Mouse (Mus musculus): ENCODE results near the gene Gm8362.
"Not testable (repeated sequence)": the region's sequence is repeated elsewhere in the genome, so short reads cannot be mapped to it uniquely, and the experiment has no call there.

Gm8362 gene

GRCm38 (mm10) chr14:6774311-6774710 lies at the start of gene Gm8362:
TSS of gene Gm8362 (minus strand) at chr14:6774411.
- in situ Hi-C loops (cut with MboI, MseI): not testable (repeated sequence)

- in situ Hi-C loops (cut with MboI, MseI): loop anchor here (10.0 to 25.0 kb wide), 2 partner anchors 336 to 1148 kb away; no protein-coding TSS in a partner anchor
These were observed 49.1 kb upstream of the Gm8362 start for GRCm38 (mm10) chr14:6823297-6823696.

- in situ Hi-C loops (cut with MboI, MseI): not testable (repeated sequence)
These were observed 17.0 kb downstream of the Gm8362 start for GRCm38 (mm10) chr14:6757231-6757536.

GRCm38 (mm10) chr14:6756384-6757230 lies 17.6 kb downstream of the Gm8362 start:
- in situ Hi-C loops (cut with MboI, MseI): not testable (repeated sequence)

DNA sequence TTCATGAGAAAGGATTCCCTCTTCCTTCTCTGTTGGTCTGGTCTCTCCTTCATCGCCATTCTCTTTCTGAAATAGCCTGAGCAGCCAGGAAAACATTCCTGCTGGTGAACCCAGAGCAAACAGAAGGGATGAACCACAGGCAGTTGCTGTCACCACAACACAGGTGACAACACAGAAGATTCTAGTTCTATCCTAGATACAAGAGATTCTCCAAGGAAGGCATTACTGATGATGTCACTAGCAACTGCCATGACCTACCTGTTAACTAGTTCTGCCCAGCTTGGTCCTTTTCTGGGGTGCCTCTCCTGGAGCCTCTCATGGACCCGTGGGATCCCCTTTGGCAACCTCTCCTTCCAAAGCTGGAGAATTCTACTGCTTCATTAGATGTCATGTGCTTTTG lies 32.0 kb downstream of the Gm8362 start, which contains the start of gene Gm3636:
Gm3636 (minus strand) TSS at position 101 of the 400 bp plus-strand sequence.
- in situ Hi-C loops (cut with MboI, MseI): not testable (repeated sequence)

DNA sequence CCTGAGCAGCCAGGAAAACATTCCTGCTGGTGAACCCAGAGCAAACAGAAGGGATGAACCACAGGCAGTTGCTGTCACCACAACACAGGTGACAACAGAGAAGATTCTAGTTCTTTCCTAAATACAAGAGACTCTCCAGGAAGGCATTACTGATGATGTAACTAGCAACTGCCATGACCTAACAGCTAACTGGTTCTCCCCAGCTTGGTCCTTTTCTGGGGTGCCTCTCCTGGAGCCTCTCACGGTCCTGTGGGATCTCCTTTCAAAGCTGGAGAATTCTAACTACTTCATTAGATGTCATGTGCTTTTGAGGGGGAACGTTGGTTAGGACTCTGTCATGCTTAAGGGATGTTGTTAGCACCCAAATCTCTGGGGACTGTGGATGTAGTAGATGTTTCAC lies 54.1 kb downstream of the Gm8362 start, which contains the start of gene Gm8050:
Gm8050 (minus strand) TSS at position 101 of the 400 bp plus-strand sequence.
- in situ Hi-C loops (cut with MboI, MseI): not testable (repeated sequence)
